In genomic region chr9:41374591-41375481, GRCm38 (mm10) we compare ENCODE assay signal across 9 mouse cellular contexts.
DNase-seq lines count a peak whose midpoint lies in the region; ATAC-seq lines count a peak whose summit lies in the region.
"Had no signal": no experiment of that assay in that cellular context is flagged by ENCODE, and none has a peak within 500 bp of the region (broad histone marks: within the 10 kb centered on the region; RNA-seq: fewer than 3 reads in every experiment).

No protein-coding gene starts in this region.

- ATAC-seq in midbrain, embryonic 14.5 days (ENCODE audit: low FRiP score, low TSS enrichment): no peak
- no peak for ATAC-seq in liver, embryonic 12.5 days
- ATAC-seq: lung, postnatal 0 days had no signal

- no peaks in the 10 kb centered on the region for H3K9me3 ChIP-seq in hindbrain, embryonic 10.5 days
- no peaks in the 10 kb centered on the region for H3K9me3 ChIP-seq in midbrain, embryonic 14.5 days (ENCODE audit: control insufficient read depth, low read length)
- no peaks in the 10 kb centered on the region for H3K9me3 ChIP-seq in liver, embryonic 12.5 days (replicated peaks)

- peak overlapping the region; percentile 42 for H3K4me2 ChIP-seq in midbrain, embryonic 14.5 days (ENCODE audit: low read length)
- H3K4me2 ChIP-seq in liver, embryonic 12.5 days: no peak overlapping the region

- intact Hi-C loops in left cerebral cortex, postnatal 36 days (cut with DNase I): loop anchor here (2.0 to 10.0 kb wide), 4 partner anchors 72 to 577 kb away; no protein-coding TSS in a partner anchor

- 0 out of 2 replicates have a peak, but pooled peaks cover 4% of the 10 kb centered on the region for H3K36me3 ChIP-seq in hindbrain, embryonic 10.5 days
- H3K36me3 ChIP-seq in midbrain, embryonic 14.5 days (ENCODE audit: control insufficient read depth, insufficient read depth, low read length): no peaks in the 10 kb centered on the region
- no peaks in the 10 kb centered on the region for H3K36me3 ChIP-seq in liver, embryonic 12.5 days

- H3K27me3 ChIP-seq in hindbrain, embryonic 10.5 days (ENCODE audit: insufficient read depth, poor library complexity, severe bottlenecking): no peaks in the 10 kb centered on the region
- no peaks in the 10 kb centered on the region for H3K27me3 ChIP-seq in midbrain, embryonic 14.5 days (ENCODE audit: control insufficient read depth, insufficient read depth, low read length)
- H3K27me3 ChIP-seq in liver, embryonic 12.5 days (replicated peaks): peaks cover 8% of the 10 kb centered on the region

- peak; percentile 45 for DNase-seq in ZHBTc4 (ENCODE audit: low read depth, low spot score)
- peak; percentile 50 for DNase-seq in embryo, embryonic 10.5 days (ENCODE audit: low spot score)
- peak; percentile 56 for DNase-seq in hindbrain, embryonic 10.5 days (ENCODE audit: low spot score)
- peak; percentile 74 for DNase-seq in midbrain, embryonic 14.5 days
- no peak for DNase-seq in left cerebral cortex, postnatal 36 days (ENCODE audit: low spot score in 2 of 2)
- DNase-seq in right cerebral cortex, postnatal 36 days (ENCODE audit: low spot score in 2 of 2): no peak
- no peak for DNase-seq in right cerebral cortex, adult 2 months (ENCODE audit: low spot score in 2 of 2)

- peak overlapping the region; percentile 95 for H3K27ac ChIP-seq in hindbrain, embryonic 10.5 days
- peak overlapping the region; percentile 100 for H3K27ac ChIP-seq in midbrain, embryonic 14.5 days (replicated peaks; ENCODE audit: low read depth, low read length)
- H3K27ac ChIP-seq in liver, embryonic 12.5 days: no peak overlapping the region

- 35% methylated on average over 14 of the region's 14 CpGs for WGBS in hindbrain, embryonic 10.5 days
- WGBS in midbrain, embryonic 14.5 days: 8% methylated on average over 14 of the region's 14 CpGs
- 48% methylated on average over 14 of the region's 14 CpGs for WGBS in liver, embryonic 12.5 days (ENCODE audit: insufficient replicate concordance)

- peak overlapping the region; percentile 20 for H3K4me3 ChIP-seq in hindbrain, embryonic 10.5 days
- no peak overlapping the region for H3K4me3 ChIP-seq in midbrain, embryonic 14.5 days (replicated peaks; ENCODE audit: low read depth, low read length)
- H3K4me3 ChIP-seq in liver, embryonic 12.5 days: no peak overlapping the region

- peak overlapping the region; percentile 93 for H3K9ac ChIP-seq in midbrain, embryonic 14.5 days (replicated peaks; ENCODE audit: low read length)
- H3K9ac ChIP-seq in liver, embryonic 12.5 days: no peak overlapping the region

- H3K4me1 ChIP-seq in hindbrain, embryonic 10.5 days (replicated peaks): peaks cover 67% of the 10 kb centered on the region
- H3K4me1 ChIP-seq in midbrain, embryonic 14.5 days (ENCODE audit: control insufficient read depth, insufficient read depth, low read length): peaks cover 45% of the 10 kb centered on the region
- peaks cover 6% of the 10 kb centered on the region; the same call in 1 of the 2 replicates for H3K4me1 ChIP-seq in liver, embryonic 12.5 days

Comparison
In these comparisons a context has a peak if more than half of its experiments do, and no peak if none do; other contexts are left out.
1. DNase-seq: peak in ZHBTc4 (single experiment), embryo, embryonic 10.5 days (single experiment), hindbrain, embryonic 10.5 days (single experiment) and midbrain, embryonic 14.5 days (single experiment); none in left cerebral cortex, postnatal 36 days (0 of 2), right cerebral cortex, postnatal 36 days (0 of 2) and right cerebral cortex, adult 2 months (0 of 2).